Comparison of ENCODE assay signal across 17 mouse cellular contexts in the genomic region with DNA sequence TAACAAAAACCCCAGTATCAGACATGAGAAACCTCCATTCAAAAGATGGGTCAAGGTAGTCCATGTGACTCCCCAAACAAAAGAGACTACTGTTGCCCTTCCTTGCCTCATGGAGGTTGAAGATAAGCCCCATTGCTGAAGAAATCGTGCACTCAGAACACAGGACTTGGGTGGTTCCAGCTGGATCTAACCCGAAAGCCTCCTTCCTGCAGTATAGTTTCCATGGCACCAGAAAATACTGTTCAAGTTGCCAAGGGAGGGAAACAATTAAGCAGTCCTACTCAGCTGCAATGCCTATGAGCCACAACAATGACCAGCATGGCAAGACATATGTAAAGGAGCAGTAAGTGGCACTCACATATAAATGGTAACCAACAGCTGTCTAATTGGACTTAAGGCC. TPM values are rescaled to one million over a fixed set of nuclear protein-coding genes. Genes with fewer than 3 reads are reported as not detected.
DNase-seq lines count a peak whose midpoint lies in the region; ATAC-seq and TF ChIP-seq lines count a peak whose summit lies in the region.
"Had no signal": no experiment of that assay in that cellular context is flagged by ENCODE, and none has a peak within 500 bp of the region (broad histone marks: within the 10 kb centered on the region; RNA-seq: fewer than 3 reads in every experiment).

No protein-coding gene starts in this region.

- H3K4me1 ChIP-seq in MEL (ENCODE audit: control insufficient read depth in 1 of 2, insufficient read depth in 2 of 2, low read length in 2 of 2): peaks cover 7 to 19% of the 10 kb centered on the region in 2 experiments
- peaks cover 15 to 36% of the 10 kb centered on the region in 2 experiments for H3K4me1 ChIP-seq in liver, embryonic 14.5 days (replicated peaks; ENCODE audit: control insufficient read depth in 2 of 2, insufficient read depth in 2 of 2, low read length in 1 of 2)
- no peaks in the 10 kb centered on the region for H3K4me1 ChIP-seq in neural tube, embryonic 15.5 days
- H3K4me1 ChIP-seq: neural tube, embryonic 12.5 days had no signal

- peak; percentile 27 for DNase-seq in ES-CJ7 (ENCODE audit: low read depth, low spot score)
- DNase-seq in MEL (ENCODE audit: low read depth, low spot score): peak; percentile 70
- peak; percentile 59 to 73 (median 64) for DNase-seq in liver, embryonic 14.5 days (ENCODE audit: low read depth in 3 of 3, low spot score in 3 of 3)
- DNase-seq in kidney, postnatal 14 days: no peak
- no peak for DNase-seq in adrenal gland, postnatal 4 days (ENCODE audit: low spot score in 2 of 2)
- DNase-seq: cerebellum, adult 9-10 months; kidney, postnatal 4 days; layer of hippocampus, postnatal 36 days; right cerebral cortex, postnatal 4 days had no signal

- no peak overlapping the region for H3K4me3 ChIP-seq in MEL (ENCODE audit: control insufficient read depth in 1 of 2, insufficient read depth in 1 of 2, low read depth in 2 of 2, low read length in 2 of 2)
- no peak overlapping the region for H3K4me3 ChIP-seq in liver, embryonic 14.5 days (ENCODE audit: insufficient read depth in 1 of 2, low read depth in 2 of 2, low read length in 2 of 2)
- H3K4me3 ChIP-seq in neural tube, embryonic 15.5 days (replicated peaks): no peak overlapping the region
- H3K4me3 ChIP-seq: megakaryocyte, embryonic 14.5 days; neural tube, embryonic 12.5 days had no signal

- peak overlapping the region; percentile 54 for H3K27ac ChIP-seq in MEL (ENCODE audit: control insufficient read depth, low read depth, low read length)
- peak overlapping the region; percentile 64 for H3K27ac ChIP-seq in liver, embryonic 14.5 days
- no peak overlapping the region for H3K27ac ChIP-seq in neural tube, embryonic 15.5 days (replicated peaks)
- H3K27ac ChIP-seq: hindbrain, embryonic 14.5 days; neural tube, embryonic 12.5 days had no signal

- peak overlapping the region; percentile 6; the same call in 1 of the 2 replicates for H3K4me2 ChIP-seq in liver, embryonic 14.5 days (ENCODE audit: low read depth)
- H3K4me2 ChIP-seq in neural tube, embryonic 15.5 days: no peak overlapping the region
- H3K4me2 ChIP-seq: hindbrain, embryonic 14.5 days; neural tube, embryonic 12.5 days had no signal

- no peak for TF ChIP-seq POLR2A in MEL (IDR thresholded peaks at IDR 0.05; ENCODE audit: control insufficient read depth in 1 of 2, insufficient read depth in 1 of 2, low read depth in 1 of 2, low read length in 2 of 2, poor library complexity in 1 of 2)

- peak; percentile 62; the same call in 1 of the 2 replicates for ATAC-seq in common myeloid progenitor, adult 5-6 weeks (replicated peaks; ENCODE audit: low read depth, poor library complexity, severe bottlenecking)
- ATAC-seq in liver, embryonic 14.5 days (ENCODE audit: insufficient read depth): peak; percentile 85
- no peak for ATAC-seq in neural tube, embryonic 15.5 days (ENCODE audit: low FRiP score)
- ATAC-seq: CD4-positive, CD25-positive, alpha-beta regulatory T cell, adult 4 months; intestine, postnatal 0 days; Patski had no signal

- TF ChIP-seq CTCF in MEL (IDR thresholded peaks at IDR 0.05 in 2 of 3, conservative IDR thresholded peaks at IDR 0.05 in 1 of 3; ENCODE audit: control insufficient read depth in 1 of 3, insufficient read depth in 1 of 3, low read depth in 2 of 3, low read length in 3 of 3, poor library complexity in 1 of 3, severe bottlenecking in 1 of 3): no peak
- TF ChIP-seq CTCF in liver, embryonic 14.5 days (IDR thresholded peaks at IDR 0.05; ENCODE audit: low read depth): no peak

- TF ChIP-seq RAD21 in MEL (IDR thresholded peaks at IDR 0.05; ENCODE audit: low read depth, low read length): no peak

- WGBS in liver, embryonic 14.5 days (ENCODE audit: insufficient replicate concordance): 24% methylated on average over 2 of the region's 2 CpGs
- WGBS in neural tube, embryonic 15.5 days: 47% methylated on average over 2 of the region's 2 CpGs

- H3K9me3 ChIP-seq in MEL (replicated peaks; ENCODE audit: insufficient read depth, low read length): no peaks in the 10 kb centered on the region
- H3K9me3 ChIP-seq in liver, embryonic 14.5 days (ENCODE audit: control insufficient read depth, low read length): no peaks in the 10 kb centered on the region
- no peaks in the 10 kb centered on the region for H3K9me3 ChIP-seq in neural tube, embryonic 15.5 days (replicated peaks)
- H3K9me3 ChIP-seq: neural tube, embryonic 12.5 days had no signal

- TF ChIP-seq EP300 in MEL (IDR thresholded peaks at IDR 0.05; ENCODE audit: low read depth in 1 of 2, low read length in 2 of 2): peak in 1 of 2 experiments; percentile 27; a peak in 3 of 4 replicates
- peak; percentile 68 for TF ChIP-seq EP300 in liver, embryonic 14.5 days (IDR thresholded peaks at IDR 0.05; ENCODE audit: low read depth)

- H3K79me2 ChIP-seq in MEL (ENCODE audit: control insufficient read depth, insufficient read depth, low read length, poor library complexity): no peaks in the 10 kb centered on the region

- H3K36me3 ChIP-seq in MEL (ENCODE audit: control insufficient read depth in 1 of 2, insufficient read depth in 2 of 2, low read length in 2 of 2): peaks cover 0 to 17% of the 10 kb centered on the region in 2 experiments; a peak in 2 of 4 replicates
- no peaks in the 10 kb centered on the region for H3K36me3 ChIP-seq in liver, embryonic 14.5 days (replicated peaks; ENCODE audit: control insufficient read depth, insufficient read depth, low read depth)
- H3K36me3 ChIP-seq in neural tube, embryonic 15.5 days: no peaks in the 10 kb centered on the region
- H3K36me3 ChIP-seq: neural tube, embryonic 12.5 days had no signal

- no peak overlapping the region for H3K9ac ChIP-seq in MEL (ENCODE audit: control insufficient read depth, low read depth, low read length, poor library complexity, severe bottlenecking)
- H3K9ac ChIP-seq in liver, embryonic 14.5 days (replicated peaks): no peak overlapping the region
- H3K9ac ChIP-seq in neural tube, embryonic 15.5 days (replicated peaks): no peak overlapping the region
- H3K9ac ChIP-seq: hindbrain, embryonic 14.5 days; neural tube, embryonic 12.5 days had no signal

- no peaks in the 10 kb centered on the region for H3K27me3 ChIP-seq in MEL (ENCODE audit: control insufficient read depth in 1 of 2, insufficient read depth in 2 of 2, low read length in 2 of 2)
- H3K27me3 ChIP-seq in liver, embryonic 14.5 days (ENCODE audit: control insufficient read depth, insufficient read depth, low read length): no peaks in the 10 kb centered on the region
- H3K27me3 ChIP-seq in neural tube, embryonic 15.5 days (replicated peaks): no peaks in the 10 kb centered on the region; the same call in 1 of the 2 replicates
- H3K27me3 ChIP-seq: neural tube, embryonic 12.5 days; Patski had no signal

TF ChIP-seq in MEL, 35 proteins besides CTCF, POLR2A, EP300 and RAD21:
- TF ChIP-seq TCF12 (IDR thresholded peaks at IDR 0.05; ENCODE audit: low read depth, low read length) (peak; percentile 48; the same call in 1 of the 2 replicates), SMC3 (IDR thresholded peaks at IDR 0.05; ENCODE audit: low read depth, low read length) (no peak), RCOR1 (IDR thresholded peaks at IDR 0.05; ENCODE audit: low read depth, low read length) (peak; percentile 8; the same call in 1 of the 2 replicates), NRF1 (IDR thresholded peaks at IDR 0.05; ENCODE audit: insufficient read depth, low read depth, low read length, poor library complexity, severe bottlenecking) (no peak), GATA1 (IDR thresholded peaks at IDR 0.05; ENCODE audit: low read depth, low read length) (no peak), TAL1 (IDR thresholded peaks at IDR 0.05; ENCODE audit: low read length) (peak; percentile 52), E2F4 (IDR thresholded peaks at IDR 0.05; ENCODE audit: borderline replicate concordance, low read depth, low read length) (0 out of 2 replicates have a peak, but pooled peaks have one; percentile 13), NELFE (IDR thresholded peaks at IDR 0.05; ENCODE audit: low read depth, low read length) (no peak), HCFC1 (IDR thresholded peaks at IDR 0.05; ENCODE audit: low read depth, low read length) (no peak), MXI1 (IDR thresholded peaks at IDR 0.05; ENCODE audit: low read depth, low read length) (peak; percentile 19; the same call in 1 of the 2 replicates), ETS1 (IDR thresholded peaks at IDR 0.05; ENCODE audit: low read depth, low read length) (peak; percentile 46)

RNA-seq across cellular contexts. Expression of a gene that starts 36.1 kb away (rescaled TPM):
- 2.1 and 2.2 TPM in 2 replicates for total RNA-seq in MEL (2012; rRNA removed)
- polyA plus RNA-seq in MEL (2012; ENCODE audit: insufficient read depth in 1 of 2, insufficient read length in 2 of 2, low read depth in 1 of 2, low replicate concordance in 2 of 2, missing spikeins in 1 of 2): 1 to 10 TPM in 1 of 2 experiments, not detected in 1; 2.8 TPM
- 4.3 and 5.3 TPM in 2 replicates for total RNA-seq in common myeloid progenitor, adult 5-6 weeks (2017)
- 0.51 and 0.63 TPM in 2 replicates for polyA plus RNA-seq in liver, embryonic 14.5 days (2012; rRNA removed)
- polyA plus RNA-seq in liver, embryonic 14.5 days (2014; fragmentation: Nextera tagmentation; extraction: Ambion mirVana): 0.52 and 0.95 TPM in 2 replicates
- 1.6 and 1.9 TPM in 2 replicates for polyA plus RNA-seq in neural tube, embryonic 15.5 days (2015; fragmentation: Nextera tagmentation; extraction: Ambion mirVana)
- total RNA-seq in adrenal gland, postnatal 4 days (2021): 1 to 10 TPM; 4.3 to 5.6 TPM
- polyA plus RNA-seq: CD4-positive, CD25-positive, alpha-beta regulatory T cell, adult 4 months had no signal

Comparison
In these comparisons a context has a peak if more than half of its experiments do, and no peak if none do; other contexts are left out.
1. DNase-seq: peak in ES-CJ7 (single experiment), MEL (single experiment) and liver, embryonic 14.5 days (3 of 3); none in kidney, postnatal 14 days (single experiment) and adrenal gland, postnatal 4 days (0 of 2).